Mouse (Mus musculus) brain, adult 2 months (tissue): ENCODE results near the gene Gm19935.

Source experiments
- DNase-seq: peaks from one replicate; pipeline ENCODE4 v3.0.0; 2011; ENCODE audit warnings: low read depth, low spot score

Gm19935 gene

DNA sequence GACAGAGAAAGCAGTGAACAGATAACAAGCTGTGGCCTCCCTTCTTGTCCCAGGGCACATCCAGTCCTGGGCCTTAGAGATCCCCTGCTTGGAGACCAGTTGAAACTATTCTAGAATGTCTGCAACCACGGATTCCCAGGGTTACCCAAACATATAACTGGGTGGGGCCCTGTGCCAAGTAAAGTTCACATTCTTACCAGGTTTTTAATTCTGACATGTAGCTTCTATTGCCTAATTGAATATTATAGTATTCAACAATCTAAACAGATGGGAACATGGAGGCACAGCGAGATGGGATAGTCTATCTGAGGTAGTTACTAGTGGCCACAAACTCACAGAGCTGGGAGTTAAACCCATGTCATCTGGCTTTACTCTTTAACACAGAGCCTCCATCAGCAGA, at the start of gene Gm19935:
TSS of gene Gm19935 (minus strand) at position 101 of the 400 bp plus-strand sequence.
- no peak for DNase-seq

DNA sequence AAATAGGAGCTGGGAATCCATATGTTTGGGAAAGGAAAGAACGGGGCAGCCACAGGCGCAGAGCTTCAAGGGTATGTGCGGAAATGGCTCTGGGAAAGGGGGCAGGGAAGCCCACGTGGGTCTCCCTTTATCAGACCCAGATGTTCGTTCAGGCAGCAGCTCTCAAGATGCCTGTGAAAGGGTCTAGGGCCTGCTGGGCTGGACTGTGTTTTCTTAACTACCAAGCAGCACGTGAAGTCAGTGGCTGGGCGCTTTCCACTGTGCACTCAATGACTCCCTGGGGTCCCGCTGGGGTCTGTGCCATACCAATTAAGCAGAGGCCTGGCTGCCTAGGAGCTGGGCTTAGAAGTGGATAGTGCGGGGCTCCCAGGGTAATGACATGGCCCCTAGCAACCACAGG, 44.8 kb upstream of the Gm19935 start:
- no peak for DNase-seq

DNA sequence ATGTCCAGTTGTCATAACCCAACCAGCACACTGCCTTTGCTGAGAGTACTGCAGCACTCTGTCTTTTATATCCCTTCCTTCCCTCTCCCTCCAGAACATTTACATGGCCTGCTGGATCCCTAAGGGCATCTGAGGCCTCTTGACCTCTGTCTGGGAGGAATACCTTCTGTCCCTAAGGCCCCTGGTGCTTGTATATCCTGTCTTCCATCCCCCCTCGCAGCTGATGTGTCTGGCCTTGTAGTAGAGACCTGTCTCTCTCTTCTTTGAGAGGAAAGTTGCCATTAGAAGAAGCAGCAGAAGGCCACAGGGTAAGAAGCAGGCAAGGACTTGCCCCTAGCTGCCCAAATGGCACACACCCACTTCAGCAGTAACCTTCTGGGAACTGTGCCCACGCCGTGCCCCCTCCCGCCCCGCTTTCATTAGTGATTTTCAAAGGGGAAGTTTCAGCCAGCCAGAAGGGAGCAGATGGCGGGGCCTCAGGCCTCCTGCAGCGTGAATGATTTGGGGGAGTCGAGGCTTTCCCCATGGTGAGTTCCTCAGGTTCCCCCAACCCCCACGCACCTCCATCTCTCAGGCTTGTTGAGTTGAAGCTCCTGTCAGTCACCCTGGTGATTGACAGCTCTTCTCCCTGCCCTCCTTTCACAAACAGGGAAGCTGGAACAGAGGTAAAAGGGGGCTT, 44.2 kb upstream of the Gm19935 start:
- DNase-seq, result peak; percentile 74

DNA sequence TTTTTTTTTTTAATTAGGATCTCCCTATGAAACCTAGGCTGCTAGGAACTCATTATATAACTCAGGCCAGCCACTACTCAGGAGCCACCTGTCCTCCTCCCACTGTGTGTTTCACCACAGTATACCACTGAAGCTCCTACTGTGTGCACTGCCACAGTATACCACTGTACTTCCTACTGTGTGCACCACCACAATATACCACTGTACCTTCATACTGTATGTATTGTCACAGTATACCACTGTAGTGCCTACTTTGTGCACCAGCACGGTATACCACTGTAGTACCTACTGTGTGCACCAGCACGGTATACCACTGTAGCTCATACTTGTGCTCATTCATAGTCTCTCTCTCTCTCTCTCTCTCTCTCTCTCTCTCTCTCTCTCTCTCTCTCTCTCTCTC, 40.9 kb upstream of the Gm19935 start:
- DNase-seq, result no peak

DNA sequence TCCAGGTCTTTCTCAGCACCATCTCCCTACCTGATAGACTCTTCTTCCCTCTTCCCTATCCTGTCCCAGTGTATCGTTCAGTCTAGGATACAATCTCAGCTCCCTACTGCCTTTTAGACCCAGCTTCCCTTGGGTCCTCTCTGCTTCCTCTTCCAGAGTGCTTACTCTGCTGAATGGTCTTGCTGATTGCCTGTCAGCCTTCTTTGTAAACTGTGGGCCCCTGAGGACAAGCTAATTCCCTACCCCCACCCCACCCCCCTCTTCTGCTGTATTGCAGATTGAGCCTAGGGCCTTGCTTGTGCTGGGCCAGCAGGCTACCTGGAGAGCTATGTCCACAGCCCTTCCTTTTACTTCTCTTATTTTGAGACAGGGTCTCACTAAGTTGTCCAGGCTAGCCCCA, 39.8 kb upstream of the Gm19935 start:
- no peak for DNase-seq

DNA sequence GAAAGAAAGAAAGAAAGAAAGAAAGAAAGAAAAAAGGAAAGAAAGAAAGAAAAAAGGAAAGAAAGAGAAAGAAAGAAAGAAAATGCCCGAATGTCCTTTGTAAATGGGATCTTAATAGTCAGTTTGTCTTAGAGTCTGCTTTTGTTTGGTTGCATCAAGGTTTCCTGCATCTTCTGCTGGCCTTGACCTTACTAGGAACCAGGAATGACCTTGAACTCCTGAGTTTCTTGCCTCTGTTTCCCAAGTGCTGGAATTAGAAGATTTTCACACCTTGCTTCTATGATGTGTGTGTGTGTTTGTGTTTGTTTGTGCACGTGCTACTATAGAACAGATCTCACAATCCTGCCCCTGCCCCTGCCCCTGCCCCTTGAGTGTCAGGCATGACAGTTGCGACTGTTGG, 39.0 kb upstream of the Gm19935 start:
- DNase-seq, result no peak

DNA sequence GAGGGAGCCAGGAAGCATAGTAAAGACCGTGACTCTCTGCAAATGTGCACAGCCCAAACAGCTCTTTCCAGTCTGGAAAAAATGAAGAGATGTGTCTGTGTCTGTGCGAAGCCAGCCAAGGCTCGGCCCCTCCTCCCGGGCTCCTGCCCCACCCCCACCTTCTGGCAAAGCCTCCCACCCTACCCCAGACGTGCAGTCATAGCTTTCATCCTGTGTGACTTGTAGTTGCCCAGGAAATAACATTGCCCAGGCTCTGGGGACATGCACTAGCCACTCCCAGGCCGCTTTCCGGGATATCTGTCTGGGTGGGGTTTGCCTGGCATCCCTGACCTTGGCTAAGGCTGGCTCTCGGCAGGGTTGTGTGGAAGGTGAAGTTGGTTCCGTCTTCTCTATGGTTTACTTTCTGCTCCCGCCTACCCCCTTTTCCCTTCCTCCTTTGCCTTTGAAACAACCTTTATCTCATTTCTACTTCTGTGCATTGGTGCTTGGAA, 37.5 kb upstream of the Gm19935 start:
- no peak for DNase-seq

DNA sequence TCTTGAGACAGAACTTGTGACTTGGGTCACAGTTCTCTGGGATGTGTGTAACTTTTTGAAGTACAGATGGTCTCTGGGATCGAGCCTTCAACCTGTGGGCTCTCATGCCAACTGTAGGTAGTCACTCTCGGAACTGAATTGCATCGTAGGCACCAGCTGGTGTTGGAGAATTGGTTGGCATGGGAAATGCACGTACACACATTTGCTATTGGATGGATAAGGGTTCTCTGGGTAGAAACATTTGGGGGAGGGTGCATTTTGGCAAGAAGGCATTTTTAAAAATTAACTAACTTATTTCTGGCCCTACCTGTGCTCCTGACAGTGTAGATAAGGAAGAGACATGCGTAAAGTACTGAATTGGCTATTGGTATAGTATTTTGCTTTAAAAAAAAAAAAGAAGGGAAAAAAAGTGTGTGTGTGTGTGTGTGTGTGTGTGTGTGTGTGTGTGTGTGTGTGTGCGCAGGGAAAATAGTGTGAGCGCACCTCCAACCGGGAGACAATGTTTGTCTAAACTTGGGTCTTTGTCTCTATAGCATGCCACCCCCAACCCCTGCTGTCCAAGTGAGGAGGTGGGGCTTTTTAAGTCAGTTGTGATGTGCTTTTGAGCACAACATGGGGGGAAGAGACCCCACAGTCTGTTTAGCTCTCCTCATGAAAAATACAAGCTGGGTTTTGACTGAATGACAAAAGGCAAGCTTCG, 36.9 kb upstream of the Gm19935 start:
- DNase-seq, result no peak

DNA sequence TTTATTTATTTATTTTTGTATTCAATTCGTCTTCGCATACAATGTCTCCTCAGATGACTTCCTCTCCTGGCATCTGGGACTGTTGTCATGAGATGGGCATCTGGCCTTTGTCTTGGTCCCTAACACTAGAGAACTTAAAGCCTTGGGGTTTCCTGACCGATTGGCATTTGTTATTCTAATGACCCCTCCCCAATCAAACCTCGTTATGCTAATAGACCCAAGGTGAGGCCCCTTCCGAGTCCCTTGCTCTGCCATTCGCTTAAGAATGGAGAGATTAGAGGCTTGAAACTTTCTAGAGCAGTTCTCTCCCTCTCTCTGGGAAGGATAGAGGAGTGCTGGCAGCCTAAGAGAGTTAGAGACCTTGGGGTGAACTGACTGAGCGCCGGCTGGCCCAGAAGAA, 34.4 kb upstream of the Gm19935 start:
- DNase-seq, result no peak

DNA sequence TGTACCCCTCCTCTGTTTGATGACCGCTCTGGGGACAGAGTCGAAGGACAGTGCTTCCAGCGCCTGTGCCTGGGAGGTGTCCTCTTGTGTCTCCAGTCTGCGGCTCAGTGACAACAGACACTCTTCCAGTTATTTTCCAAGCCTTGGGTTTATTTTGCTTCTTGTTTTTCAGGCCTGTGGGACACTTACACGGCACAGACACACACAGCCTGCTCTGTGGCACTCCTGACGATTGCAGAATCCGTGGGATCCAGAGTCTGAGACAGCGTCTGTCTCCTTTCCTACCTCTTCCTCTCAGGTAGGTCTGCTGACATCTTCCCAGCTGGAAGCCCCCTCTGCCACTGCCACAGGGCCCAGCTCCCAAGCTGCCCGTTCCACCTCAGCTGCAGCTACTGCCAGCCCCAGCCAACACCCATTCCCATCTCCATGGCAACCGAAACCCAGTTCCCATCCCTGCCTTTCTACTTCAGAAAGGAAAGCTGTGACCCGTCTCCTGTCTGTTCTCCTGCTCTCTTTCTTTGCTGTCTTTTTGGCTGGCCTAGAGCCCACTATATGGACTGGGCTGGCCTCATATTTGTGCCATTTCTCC, 32.4 kb upstream of the Gm19935 start:
- DNase-seq, result peak; percentile 89

DNA sequence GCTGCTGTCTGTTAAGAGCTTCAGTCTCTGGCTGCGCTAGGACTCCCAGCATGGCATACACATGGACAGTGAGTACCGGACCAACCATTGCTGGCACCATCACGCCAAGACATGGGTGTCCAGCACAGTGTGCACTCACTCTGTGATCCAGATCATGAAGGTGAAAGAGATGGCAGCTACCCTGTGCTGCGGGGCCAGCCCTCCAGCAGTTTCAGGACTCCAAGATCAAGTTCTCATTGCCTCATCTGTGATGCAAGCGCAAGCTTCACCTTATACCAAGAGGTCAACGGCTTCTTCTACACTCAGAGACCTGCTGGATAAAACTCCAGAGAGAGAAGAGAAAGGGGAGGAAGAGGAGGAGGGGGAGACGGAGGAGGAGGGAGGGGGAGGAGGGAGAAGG, 30.8 kb upstream of the Gm19935 start:
- DNase-seq, result no peak

DNA sequence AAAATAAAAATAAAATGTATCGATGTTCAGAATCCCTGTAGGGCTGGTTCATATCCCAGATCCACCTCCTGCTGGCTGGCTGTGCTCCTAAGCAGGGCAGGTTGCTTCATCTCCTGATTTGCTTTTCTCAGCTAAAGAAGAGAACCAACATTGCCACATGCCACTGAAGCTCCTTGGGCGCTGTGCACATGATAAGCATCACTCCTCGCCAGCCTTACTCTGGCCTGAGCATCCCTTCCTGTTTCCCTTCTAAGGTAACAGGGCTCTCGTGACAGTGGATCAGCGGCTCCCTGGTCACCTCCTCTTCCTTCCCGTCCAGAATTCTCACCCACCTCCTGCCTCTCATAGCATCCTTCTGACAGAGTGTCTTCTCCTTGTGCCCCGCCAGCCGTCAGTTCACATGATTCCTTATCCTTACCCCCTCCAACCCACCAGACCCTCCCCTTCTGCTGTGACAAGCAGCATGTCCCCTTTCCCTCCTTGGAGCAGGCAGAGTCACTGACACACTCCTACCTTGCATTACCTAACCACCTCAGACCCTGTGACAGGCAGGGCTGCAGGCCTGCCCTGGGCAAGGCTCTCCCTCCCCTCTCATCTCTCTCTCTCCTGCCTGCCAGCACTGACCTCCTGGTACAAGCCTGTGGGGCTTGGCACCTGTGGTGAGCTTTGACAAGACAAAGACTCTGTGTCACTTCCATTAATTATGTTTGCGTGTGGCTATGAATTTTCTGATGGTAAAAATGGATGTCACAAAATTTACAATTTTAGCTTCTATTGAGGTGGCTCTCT, 27.2 kb upstream of the Gm19935 start:
- DNase-seq, result peak; percentile 79

DNA sequence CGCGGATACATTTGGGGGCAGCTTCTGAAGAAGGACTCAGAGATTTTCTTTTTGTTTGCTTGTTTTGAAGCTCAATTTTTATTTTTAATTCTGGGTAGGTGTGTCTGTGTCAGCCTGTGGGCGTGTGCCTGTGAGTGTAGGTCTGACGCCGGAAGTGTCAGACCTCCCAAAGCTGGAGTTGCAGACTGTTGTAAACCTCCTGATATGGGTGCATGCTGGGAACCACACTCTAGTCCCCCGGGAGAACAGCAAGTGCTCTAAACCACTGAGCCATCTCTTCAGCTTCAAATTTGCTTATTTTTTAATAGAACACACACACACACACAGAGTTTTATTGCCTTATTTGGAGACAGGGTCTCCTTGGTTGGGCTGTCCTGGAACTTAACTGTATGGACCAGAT, 25.9 kb upstream of the Gm19935 start:
- peak; percentile 30 for DNase-seq

DNA sequence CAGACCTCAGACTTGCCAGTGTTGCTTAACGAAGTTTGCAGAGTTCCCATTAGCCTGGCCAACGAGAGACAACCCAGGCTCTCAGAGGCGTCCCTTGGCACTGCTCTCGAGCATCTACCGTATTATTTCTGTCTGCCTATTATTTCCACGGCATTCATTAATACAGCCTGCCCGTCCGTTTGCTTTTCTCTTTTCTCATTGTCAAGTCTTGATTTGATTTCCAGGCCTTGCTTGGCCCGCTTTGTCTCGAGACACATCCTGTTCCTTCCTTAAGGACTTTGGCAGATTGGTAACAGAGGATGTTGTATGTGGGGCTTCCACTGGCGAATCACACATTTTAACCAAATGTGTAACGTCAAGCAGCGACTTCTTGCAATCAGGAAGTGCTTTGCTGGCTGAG, 24.1 kb upstream of the Gm19935 start:
- no peak for DNase-seq

DNA sequence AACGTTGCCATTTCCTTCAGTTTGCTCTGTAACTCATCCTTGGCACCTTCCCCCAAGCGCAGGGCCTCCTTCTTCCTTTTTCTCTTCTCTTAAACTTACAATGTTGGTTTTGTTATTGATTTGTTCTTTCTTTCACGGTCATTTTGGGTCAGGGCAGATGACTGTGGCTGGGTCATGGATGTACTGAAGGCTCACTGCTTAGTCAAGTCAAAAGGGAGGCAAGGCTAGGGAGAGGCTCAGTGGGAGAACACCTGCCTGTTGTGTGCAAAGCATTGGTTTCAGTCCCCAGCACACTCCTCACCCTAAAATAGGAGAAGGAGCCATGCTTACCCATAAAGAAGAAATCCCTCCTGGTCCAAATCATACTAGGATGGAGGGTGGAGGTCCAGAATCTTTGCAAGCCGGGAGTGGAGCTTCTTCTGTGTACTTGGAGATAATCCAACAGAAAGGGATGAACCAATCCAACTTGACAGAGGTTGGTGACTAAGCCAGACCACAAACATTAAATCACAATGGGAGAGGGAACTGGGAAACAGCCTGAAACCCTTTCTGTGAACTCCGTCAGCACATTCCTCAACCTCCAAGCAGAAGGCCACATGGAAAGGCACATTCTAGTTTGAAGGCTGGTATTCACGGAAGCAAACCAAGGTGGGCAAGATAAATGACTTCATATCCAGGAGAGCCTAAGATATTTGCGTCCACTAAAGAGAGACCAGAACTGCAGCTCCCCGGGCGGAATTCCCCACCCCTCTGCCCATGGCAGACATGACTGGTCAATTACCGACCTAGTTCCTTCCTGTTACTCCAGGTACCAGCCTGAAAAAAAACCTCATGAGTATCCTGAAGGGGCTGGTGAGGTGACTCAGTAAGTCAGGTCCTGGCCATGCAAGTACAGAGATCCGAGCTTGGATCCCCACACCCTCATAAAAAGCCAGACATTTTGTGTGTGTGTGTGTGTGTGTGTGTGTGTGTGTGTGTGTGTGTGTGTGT, 22.8 kb upstream of the Gm19935 start:
- no peak for DNase-seq

DNA sequence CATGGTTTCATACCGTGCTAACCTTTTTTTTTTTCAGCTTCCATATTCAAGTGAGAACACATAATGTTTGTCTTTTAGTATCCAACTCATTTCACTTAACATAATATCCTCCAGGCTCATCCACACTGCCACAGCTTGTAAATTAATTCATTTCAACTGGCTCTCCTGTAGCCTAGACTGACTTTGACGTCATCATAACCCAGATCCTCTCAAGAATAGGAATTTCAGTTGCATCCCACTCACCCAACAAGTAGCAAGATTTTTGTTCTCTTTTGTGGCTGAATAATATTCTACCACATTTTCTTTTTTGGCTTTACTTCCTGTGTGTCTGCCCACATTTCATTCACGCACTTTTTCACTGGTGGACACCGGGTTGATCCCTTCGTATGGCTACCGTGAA, 20.2 kb upstream of the Gm19935 start:
- peak; percentile 66 for DNase-seq

DNA sequence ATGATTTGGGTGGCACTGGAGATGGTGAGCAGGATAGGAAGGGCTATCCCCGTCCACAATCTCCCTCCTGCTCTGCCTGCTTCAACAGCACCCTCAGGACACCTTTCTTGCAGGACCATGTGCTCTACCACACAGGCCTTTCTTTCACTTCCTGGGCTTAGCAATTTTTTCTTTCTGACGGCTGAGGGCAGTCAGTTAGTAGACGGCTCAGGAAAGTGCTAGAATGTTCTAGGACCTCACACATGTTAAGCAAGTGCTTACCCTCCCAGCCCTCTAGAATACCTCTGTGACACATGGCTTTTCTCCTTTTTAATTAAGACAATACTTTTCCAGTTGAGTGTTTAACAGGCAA, 17.1 kb upstream of the Gm19935 start:
- no peak for DNase-seq

DNA sequence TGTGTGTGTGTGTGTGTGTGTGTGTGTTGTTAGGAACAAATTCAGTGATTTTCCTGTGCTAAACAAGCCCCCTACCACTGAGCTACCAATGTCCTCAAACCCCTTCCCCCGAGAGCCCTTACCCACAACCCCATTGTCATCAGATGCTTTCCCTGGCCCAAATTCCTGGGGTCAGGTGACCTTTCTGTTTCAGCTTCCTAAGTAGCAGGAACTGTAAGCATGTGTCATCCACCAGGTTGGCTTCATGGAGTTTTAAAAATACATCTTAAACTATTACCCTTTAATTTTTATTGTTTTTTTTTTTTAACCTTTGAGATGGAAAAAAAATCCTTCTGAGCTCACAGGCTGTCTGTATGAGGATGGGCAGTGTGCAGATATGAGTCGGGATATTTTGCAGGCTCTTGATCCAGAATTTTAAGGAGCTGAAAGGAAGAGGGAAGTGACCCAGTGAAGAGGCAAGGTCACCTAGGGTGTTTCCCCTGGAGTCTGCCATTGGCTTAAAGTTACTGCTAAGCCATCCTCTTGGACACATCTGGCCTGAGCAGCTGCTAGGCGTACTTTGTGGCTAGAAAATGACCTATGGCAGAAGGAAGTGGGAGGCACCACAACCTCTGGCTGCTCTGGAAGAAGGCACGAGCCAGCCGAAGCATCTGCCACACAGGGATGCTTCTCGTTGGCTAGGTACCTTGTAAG, 16.6 kb upstream of the Gm19935 start:
- DNase-seq, result no peak

DNA sequence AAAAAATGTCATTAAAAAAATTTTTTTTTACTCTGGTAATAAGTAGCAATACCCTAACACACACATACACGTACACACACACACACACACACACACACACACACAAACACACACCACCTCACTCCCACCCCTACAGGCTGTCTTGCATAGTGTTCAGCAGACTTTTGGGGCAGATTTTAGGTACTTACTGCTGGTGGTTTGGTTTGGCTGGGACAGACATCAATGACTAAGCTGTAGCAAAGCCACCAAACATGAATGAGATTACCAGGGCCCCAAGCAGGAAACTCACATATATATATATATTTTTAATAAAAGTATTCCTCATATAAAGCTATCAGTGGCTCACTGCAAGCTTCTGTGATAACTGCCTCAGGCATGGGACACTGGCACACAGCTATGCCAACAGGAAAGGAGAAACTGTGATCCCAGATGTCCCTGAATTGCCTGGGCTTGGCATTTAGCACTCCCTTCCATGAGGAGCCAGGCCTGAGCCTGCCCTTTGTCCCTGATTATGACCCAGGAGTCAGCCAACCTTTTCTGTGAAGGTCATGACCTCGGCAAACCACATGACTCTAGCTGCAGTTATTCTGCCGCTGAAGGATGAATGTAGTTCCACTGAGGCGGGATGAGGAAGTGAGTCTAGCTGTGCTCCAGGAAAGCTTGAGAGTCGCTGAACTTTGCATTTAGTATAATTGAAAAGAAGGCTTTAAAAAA, 15.5 kb upstream of the Gm19935 start:
- peak; percentile 75 for DNase-seq

DNA sequence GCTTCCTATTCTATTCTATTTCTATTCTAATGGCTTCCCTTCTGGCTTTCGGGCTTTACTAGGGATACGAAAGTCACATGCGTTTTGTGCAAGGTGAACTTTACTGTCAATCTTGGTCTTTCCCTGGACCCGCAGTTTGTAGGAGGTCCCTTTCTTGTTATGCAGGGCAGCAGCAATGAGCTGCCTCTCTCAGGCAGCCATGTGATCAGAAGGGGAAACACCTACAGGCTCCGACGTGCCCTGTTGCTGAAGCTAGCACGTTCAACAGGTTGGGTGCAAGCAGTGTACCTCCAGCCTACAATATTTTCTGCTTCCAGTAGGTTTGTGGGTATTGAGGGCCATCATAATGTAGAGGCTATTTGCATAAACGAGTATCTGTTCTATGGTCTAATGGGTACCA, 13.8 kb upstream of the Gm19935 start:
- DNase-seq, result no peak
